Mouse (Mus musculus) CD8-positive naive resting alpha-beta T cell, adult 57 days (primary cell): ENCODE measurements around the gene Zfp526. TPM values are rescaled to one million over a fixed set of nuclear protein-coding genes. Genes with fewer than 3 reads are reported as not detected.

Source experiments
- total RNA-seq: library from RNA; stranded (reverse); gene quantifications from one replicate; pipeline ENCODE4 v1.2.4, GENCODE M21; 2023

Gene Zfp526
- total RNA-seq = 19.5 TPM

GRCm38 (mm10) chr7:25221102-25221883 is at the start of gene Zfp526:
Gene Zfp526, plus strand, starts transcription at chr7:25221425.

GRCm38 (mm10) chr7:25179606-25180161 is 41.5 kb upstream of the Zfp526 start, which contains the start of gene Pou2f2:
Gene Pou2f2, minus strand, starts transcription at chr7:25179726.

GRCm38 (mm10) chr7:25220457-25221101 is 646 bp upstream of the Zfp526 start, which contains the start of gene Dedd2:
Gene Dedd2, minus strand, starts transcription at chr7:25220615.

GRCm38 (mm10) chr7:25237249-25238014 is 16.2 kb downstream of the Zfp526 start, which contains the start of gene Gsk3a:
Gene Gsk3a, minus strand, starts transcription at chr7:25237851.

GRCm38 (mm10) chr7:25250141-25250972 is 29.1 kb downstream of the Zfp526 start, which contains the start of gene Erf:
Gene Erf, minus strand, starts transcription at chr7:25250761.

GRCm38 (mm10) chr7:25267301-25267750 is 46.1 kb downstream of the Zfp526 start, which contains the start of gene Cic:
Gene Cic, plus strand, starts transcription at chr7:25267704.

Other genes starting within 250 kb of the Zfp526 start
- 275 TPM for gene Rabac1, start 248.7 kb upstream of the Zfp526 start, total RNA-seq
- gene Atp1a3, start 215.5 kb upstream of the Zfp526 start, total RNA-seq = 9.1 TPM
- gene Grik5, start 149.1 kb upstream of the Zfp526 start, total RNA-seq = 3.2 TPM
- 19.7 TPM for gene Zfp574, start 148.9 kb upstream of the Zfp526 start, total RNA-seq
- gene Pou2f2, start 41.7 kb upstream of the Zfp526 start, total RNA-seq = 22.4 TPM
- gene Dedd2, start 810 bp upstream of the Zfp526 start, total RNA-seq = 91.3 TPM
- gene Gsk3a, start 16.4 kb downstream of the Zfp526 start, total RNA-seq = 90.8 TPM
- gene Erf, start 29.3 kb downstream of the Zfp526 start, total RNA-seq = 38.9 TPM
- gene Cic, start 46.3 kb downstream of the Zfp526 start, total RNA-seq = 342 TPM
- gene Pafah1b3, start 76.6 kb downstream of the Zfp526 start, total RNA-seq = 15.0 TPM
- not detected for gene Prr19, start 80.0 kb downstream of the Zfp526 start, total RNA-seq
- not detected for gene Tmem145, start 84.7 kb downstream of the Zfp526 start, total RNA-seq
- gene Megf8, start 95.7 kb downstream of the Zfp526 start, total RNA-seq = 0.89 TPM
- gene Cnfn, start 148.3 kb downstream of the Zfp526 start, total RNA-seq = not detected
- gene Lipe, start 177.3 kb downstream of the Zfp526 start, total RNA-seq = 13.0 TPM
- not detected for gene Cxcl17, start 191.5 kb downstream of the Zfp526 start, total RNA-seq